Mouse (Mus musculus): ENCODE results near the gene Pyy. TPM values are rescaled to one million over a fixed set of nuclear protein-coding genes. Genes with fewer than 3 reads are reported as not detected.

Gene Pyy
- polyA plus RNA-seq, 1 experiment = not detected

GRCm38 (mm10) chr11:102102485-102103258 lies 5.0 kb downstream of the Pyy start:
- TF ChIP-seq POLR2A (IDR thresholded peaks at IDR 0.05; ENCODE audit: borderline replicate concordance, control insufficient read depth, low read depth, low read length) (no peak), CTCF (IDR thresholded peaks at IDR 0.05; ENCODE audit: control insufficient read depth, insufficient read depth, low read length) (peak; percentile 69)
- 10% methylated on average over 17 of the region's 17 CpGs for WGBS
- no peaks in the 10 kb centered on the region for H3K4me1 ChIP-seq (ENCODE audit: control insufficient read depth, insufficient read depth, low read length)
- no peak overlapping the region for H3K27ac ChIP-seq (ENCODE audit: control insufficient read depth, insufficient read depth, low read depth, low read length, poor library complexity)
- no peak overlapping the region for H3K4me3 ChIP-seq (replicated peaks; ENCODE audit: control insufficient read depth, low read depth, low read length)

- no peak within 1 kb of the TSS for H3K4me3 ChIP-seq (replicated peaks; ENCODE audit: control insufficient read depth, low read depth, low read length)
- no peak within 1 kb of the TSS for H3K27ac ChIP-seq (ENCODE audit: control insufficient read depth, insufficient read depth, low read depth, low read length, poor library complexity)
- WGBS = 53% methylated on average over 4 of the region's 4 CpGs
- H3K4me1 ChIP-seq (ENCODE audit: control insufficient read depth, insufficient read depth, low read length) = no peaks in the 10 kb centered on the region
- no peak for TF ChIP-seq CTCF (IDR thresholded peaks at IDR 0.05; ENCODE audit: control insufficient read depth, insufficient read depth, low read length)
- TF ChIP-seq POLR2A (IDR thresholded peaks at IDR 0.05; ENCODE audit: borderline replicate concordance, control insufficient read depth, low read depth, low read length) = no peak
Measured at GRCm38 (mm10) chr11:102101219-102101618, 6.4 kb downstream of the Pyy start, which contains the start of gene Ppy. Gene Ppy (minus strand): TSS chr11:102101319.

GRCm38 (mm10) chr11:102096887-102097391 lies 10.7 kb downstream of the Pyy start:
- 2% methylated on average over 18 of the region's 18 CpGs for WGBS
- no peak overlapping the region for H3K4me3 ChIP-seq (replicated peaks; ENCODE audit: control insufficient read depth, low read depth, low read length)
- TF ChIP-seq POLR2A (IDR thresholded peaks at IDR 0.05; ENCODE audit: borderline replicate concordance, control insufficient read depth, low read depth, low read length) = no peak
- peak; percentile 24; the same call in 1 of the 2 replicates for TF ChIP-seq CTCF (IDR thresholded peaks at IDR 0.05; ENCODE audit: control insufficient read depth, insufficient read depth, low read length)
- no peaks in the 10 kb centered on the region for H3K4me1 ChIP-seq (ENCODE audit: control insufficient read depth, insufficient read depth, low read length)
- no peak overlapping the region for H3K27ac ChIP-seq (ENCODE audit: control insufficient read depth, insufficient read depth, low read depth, low read length, poor library complexity)

- TF ChIP-seq POLR2A (IDR thresholded peaks at IDR 0.05; ENCODE audit: borderline replicate concordance, control insufficient read depth, low read depth, low read length) (no peak), CTCF (IDR thresholded peaks at IDR 0.05; ENCODE audit: control insufficient read depth, insufficient read depth, low read length) (no peak)
- H3K27ac ChIP-seq (ENCODE audit: control insufficient read depth, insufficient read depth, low read depth, low read length, poor library complexity) = no peak overlapping the region
- no peak overlapping the region for H3K4me3 ChIP-seq (replicated peaks; ENCODE audit: control insufficient read depth, low read depth, low read length)
- no peaks in the 10 kb centered on the region for H3K4me1 ChIP-seq (ENCODE audit: control insufficient read depth, insufficient read depth, low read length)
- WGBS = 45% methylated on average over 5 of the region's 5 CpGs
Measured at GRCm38 (mm10) chr11:102096446-102096845, 11.2 kb downstream of the Pyy start.

- Histone ChIP-seq H3K4me1 (ENCODE audit: control insufficient read depth, insufficient read depth, low read length) (no peaks in the 10 kb centered on the region), H3K27ac (ENCODE audit: control insufficient read depth, insufficient read depth, low read depth, low read length, poor library complexity) (no peak overlapping the region)
Measured at GRCm38 (mm10) chr11:102095676-102096075, 12.0 kb downstream of the Pyy start.

GRCm38 (mm10) chr11:102089088-102089808 lies 18.4 kb downstream of the Pyy start:
- Histone ChIP-seq H3K27ac (ENCODE audit: control insufficient read depth, insufficient read depth, low read depth, low read length, poor library complexity) (peak overlapping the region; percentile 40), H3K4me3 (replicated peaks; ENCODE audit: control insufficient read depth, low read depth, low read length) (no peak overlapping the region), H3K4me1 (ENCODE audit: control insufficient read depth, insufficient read depth, low read length) (no peaks in the 10 kb centered on the region)
- 1% methylated on average over 20 of the region's 20 CpGs for WGBS
- TF ChIP-seq POLR2A (IDR thresholded peaks at IDR 0.05; ENCODE audit: borderline replicate concordance, control insufficient read depth, low read depth, low read length) = no peak
- no peak for TF ChIP-seq CTCF (IDR thresholded peaks at IDR 0.05; ENCODE audit: control insufficient read depth, insufficient read depth, low read length)

More at GRCm38 (mm10) chr11:102095676-102096075, 12.0 kb downstream of the Pyy start:
- WGBS = 86% methylated on average over 3 of the region's 3 CpGs
- TF ChIP-seq POLR2A (IDR thresholded peaks at IDR 0.05; ENCODE audit: borderline replicate concordance, control insufficient read depth, low read depth, low read length) = no peak
- no peak for TF ChIP-seq CTCF (IDR thresholded peaks at IDR 0.05; ENCODE audit: control insufficient read depth, insufficient read depth, low read length)
- no peak overlapping the region for H3K4me3 ChIP-seq (replicated peaks; ENCODE audit: control insufficient read depth, low read depth, low read length)

- peak within 1 kb of the TSS; percentile 51 for H3K27ac ChIP-seq (ENCODE audit: control insufficient read depth, insufficient read depth, low read depth, low read length, poor library complexity)
- no peaks in the 10 kb centered on the region for H3K4me1 ChIP-seq (ENCODE audit: control insufficient read depth, insufficient read depth, low read length)
- peak within 1 kb of the TSS; percentile 90 for H3K4me3 ChIP-seq (replicated peaks; ENCODE audit: control insufficient read depth, low read depth, low read length)
- TF ChIP-seq POLR2A (IDR thresholded peaks at IDR 0.05; ENCODE audit: borderline replicate concordance, control insufficient read depth, low read depth, low read length) = peak; percentile 85; the same call in 1 of the 2 replicates
- TF ChIP-seq CTCF (IDR thresholded peaks at IDR 0.05; ENCODE audit: control insufficient read depth, insufficient read depth, low read length) = no peak
- under 1% methylated on average over 49 of the region's 49 CpGs for WGBS
Measured at GRCm38 (mm10) chr11:102087931-102088898, 19.4 kb downstream of the Pyy start, which contains the start of gene Mpp2. Gene Mpp2 (minus strand): TSS chr11:102088515.

All from bone marrow, adult 2 months (tissue).